Mouse (Mus musculus) 3T3-L1 (cell line): ENCODE data around the gene Mixl1.

Source experiments
- DNase-seq: peaks from one replicate; pipeline ENCODE4 v3.0.0-alpha.2; 2015; ENCODE audit warnings: low read depth, low spot score

The Mixl1 gene

GRCm38 (mm10) chr1:180696626-180697352, at the start of gene Mixl1:
TSS of gene Mixl1 (minus strand) at chr1:180697034.
- DNase-seq = no peak

GRCm38 (mm10) chr1:180729231-180729630, 32.4 kb upstream of the Mixl1 start:
- DNase-seq = no peak

GRCm38 (mm10) chr1:180726183-180726582, 29.3 kb upstream of the Mixl1 start:
- DNase-seq = peak; percentile 47

GRCm38 (mm10) chr1:180725704-180726179, 28.9 kb upstream of the Mixl1 start, which contains the start of gene Acbd3:
TSS of gene Acbd3 (plus strand) at chr1:180726043.
- peak; percentile 88 for DNase-seq

GRCm38 (mm10) chr1:180723701-180724238, 26.9 kb upstream of the Mixl1 start:
- no peak for DNase-seq

GRCm38 (mm10) chr1:180722608-180723007, 25.8 kb upstream of the Mixl1 start:
- no peak for DNase-seq

- peak; percentile 79 for DNase-seq
Measured at GRCm38 (mm10) chr1:180719951-180720689, 23.3 kb upstream of the Mixl1 start.

- no peak for DNase-seq
Measured at GRCm38 (mm10) chr1:180719483-180719882, 22.6 kb upstream of the Mixl1 start.

- DNase-seq = no peak
Measured at GRCm38 (mm10) chr1:180718756-180719155, 21.9 kb upstream of the Mixl1 start.

GRCm38 (mm10) chr1:180708935-180709776, 12.3 kb upstream of the Mixl1 start:
- DNase-seq = no peak

GRCm38 (mm10) chr1:180707813-180708212, 11.0 kb upstream of the Mixl1 start:
- no peak for DNase-seq

GRCm38 (mm10) chr1:180707368-180707767, 10.5 kb upstream of the Mixl1 start:
- DNase-seq = no peak

- DNase-seq = no peak
Measured at GRCm38 (mm10) chr1:180703400-180703799, 6.6 kb upstream of the Mixl1 start.

- DNase-seq = no peak
Measured at GRCm38 (mm10) chr1:180698063-180698462, 1.2 kb upstream of the Mixl1 start.

- DNase-seq = no peak
Measured at GRCm38 (mm10) chr1:180691284-180691683, 5.5 kb downstream of the Mixl1 start.
